Mouse (Mus musculus): ENCODE data around the gene Hdac4.

- TF ChIP-seq GATA1 (IDR thresholded peaks at IDR 0.05; ENCODE audit: low read length): no peak
- TF ChIP-seq TAL1 (IDR thresholded peaks at IDR 0.05; ENCODE audit: low read length): no peak
Measured at GRCm38 (mm10) chr1:91931196-91931595, 264.3 kb downstream of the Hdac4 start.
